Mouse (Mus musculus) lung, embryonic 14.5 days (tissue): ENCODE measurements around the gene Anp32e. TPM values are rescaled to one million over a fixed set of nuclear protein-coding genes. Genes with fewer than 3 reads are reported as not detected.

Experiments
- ATAC-seq: fragments of 200-750 bp; cut with Nextera tagmentation; 2 replicates; pipeline ENCODE4 v1.8.0; 2017; ENCODE audit warnings: mild to moderate bottlenecking, moderate TSS enrichment, moderate library complexity; ENCODE audit not compliant: insufficient read depth
- DNase-seq: peaks from one replicate; pipeline ENCODE4 v3.0.0-alpha.2; 2015
- H3K27ac ChIP-seq: fragments of 300-500 bp; sonication (generic); 2 replicates; pipeline ENCODE4 v1.5.1; 2014; ENCODE audit warnings: low read depth, mild to moderate bottlenecking, moderate library complexity
- H3K27me3 ChIP-seq: fragments of 300-500 bp; sonication (generic); 2 replicates; pipeline ENCODE4 v1.6.1; 2014; ENCODE audit warnings: low read length, control low read depth; ENCODE audit not compliant: insufficient read depth
- H3K36me3 ChIP-seq: fragments of 300-500 bp; sonication (generic); 2 replicates; pipeline ENCODE4 v1.6.1; 2014; ENCODE audit warnings: control low read depth; ENCODE audit not compliant: insufficient read depth
- H3K4me1 ChIP-seq: fragments of 300-500 bp; sonication (generic); 2 replicates; pipeline ENCODE4 v1.6.1; 2014; ENCODE audit warnings: antibody characterized with exemption, control low read depth; ENCODE audit not compliant: insufficient read depth
- H3K4me2 ChIP-seq: fragments of 300-500 bp; sonication (generic); 2 replicates; pipeline ENCODE4 v1.6.1; 2014; ENCODE audit warnings: mild to moderate bottlenecking
- H3K4me3 ChIP-seq: fragments of 300-500 bp; sonication (generic); 2 replicates; pipeline ENCODE4 v1.5.1; 2014; ENCODE audit warnings: low read depth, low read length
- H3K9ac ChIP-seq: fragments of 300-500 bp; sonication (generic); 2 replicates; pipeline ENCODE4 v1.6.1; 2014
- H3K9me3 ChIP-seq: fragments of 300-500 bp; sonication (generic); 2 replicates; pipeline ENCODE4 v1.6.1; 2016; ENCODE audit warnings: low read depth, low read length, control low read depth
- CTCF ChIP-seq: IDR thresholded peaks from 2 replicates; pipeline ENCODE4 v1.5.1; 2016; ENCODE audit warnings: antibody characterized with exemption, low read depth
- WGBS: fragments of 180-500 bp; shearing (Covaris S2); extraction: QIAGEN DNeasy Blood & Tissue Kit; methylation state at CpG from one replicate; pipeline ENCODE4 v1.1.7; 2014; 5-methylcytosine and 5-hydroxymethylcytosine counted together
- polyA plus RNA-seq: library from polyadenylated mRNA; unstranded; fragments of >200 nt; fragmentation: Nextera tagmentation; extraction: Ambion mirVana; gene quantifications from 2 replicates; pipeline ENCODE4 v1.2.1, GENCODE M21; 2014

Gene Anp32e
- polyA plus RNA-seq, 1 experiment from 2014 or later: 80.5 TPM

DNA sequence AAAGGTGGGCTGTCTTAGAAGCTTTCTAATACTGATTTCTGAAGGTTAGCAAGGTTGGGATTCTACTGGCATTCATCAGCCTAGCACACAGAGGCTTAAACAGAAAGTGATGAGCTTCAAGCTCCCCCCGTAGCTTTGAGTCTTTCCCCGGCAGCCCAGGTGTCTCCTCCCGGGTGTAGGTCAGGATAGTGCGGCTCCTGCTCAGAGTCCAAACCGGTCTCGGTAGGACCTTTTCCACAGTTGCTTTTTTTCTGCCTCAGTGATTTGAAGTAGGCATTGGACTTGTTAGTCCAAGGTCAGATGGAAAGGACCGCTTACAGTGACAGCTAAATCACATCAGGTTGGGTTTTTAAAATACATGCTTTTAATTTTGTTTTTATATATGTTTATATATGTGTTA lies 3.5 kb downstream of the Anp32e start:
- Histone ChIP-seq H3K27ac (no peak overlapping the region), H3K4me2 (no peak overlapping the region), H3K9ac (no peak overlapping the region), H3K4me3 (no peak overlapping the region), H3K27me3 (no peaks in the 10 kb centered on the region), H3K9me3 (no peaks in the 10 kb centered on the region), H3K4me1 (no peaks in the 10 kb centered on the region), H3K36me3 (peaks cover 35% of the 10 kb centered on the region)
- 88% methylated on average over 7 of the region's 7 CpGs for WGBS
- TF ChIP-seq CTCF: no peak
- ATAC-seq (no peak), DNase-seq (no peak)

DNA sequence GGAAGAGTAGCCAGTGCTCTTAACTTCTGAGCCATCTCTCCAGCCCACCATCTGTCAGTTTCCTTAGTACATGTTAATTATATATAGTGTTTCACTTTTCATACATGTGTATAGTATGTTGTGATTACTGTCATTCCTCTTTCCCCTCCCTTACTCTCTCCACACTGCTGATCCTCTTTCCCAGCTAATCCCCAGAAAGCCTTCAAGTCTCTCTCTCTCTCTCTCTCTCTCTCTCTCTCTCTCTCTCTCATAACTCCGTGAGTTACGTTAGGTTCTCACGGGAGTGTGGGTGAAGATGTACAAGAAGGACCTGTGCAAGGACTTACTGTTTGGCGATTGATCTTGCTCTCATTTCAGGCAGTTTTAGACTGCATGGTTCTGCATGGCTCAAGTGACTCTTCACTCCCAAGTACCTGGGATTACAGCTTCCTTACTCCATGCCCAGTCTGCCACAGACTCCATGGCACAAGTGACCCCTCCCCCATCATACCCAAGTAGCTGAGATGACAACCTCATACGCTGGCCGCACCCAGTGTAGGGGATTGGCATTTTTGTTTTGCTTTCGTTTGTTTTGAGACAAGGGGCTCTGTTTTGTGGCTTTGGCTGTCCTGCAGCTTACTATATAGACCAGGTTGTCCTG lies 4.2 kb downstream of the Anp32e start:
- Histone ChIP-seq H3K9ac (no peak overlapping the region), H3K4me1 (no peaks in the 10 kb centered on the region), H3K27me3 (no peaks in the 10 kb centered on the region), H3K36me3 (peaks cover 41% of the 10 kb centered on the region), H3K9me3 (no peaks in the 10 kb centered on the region), H3K27ac (no peak overlapping the region), H3K4me2 (no peak overlapping the region), H3K4me3 (no peak overlapping the region)
- no peak for DNase-seq
- WGBS: 84% methylated on average over 7 of the region's 7 CpGs
- ATAC-seq: no peak
- TF ChIP-seq CTCF: no peak

DNA sequence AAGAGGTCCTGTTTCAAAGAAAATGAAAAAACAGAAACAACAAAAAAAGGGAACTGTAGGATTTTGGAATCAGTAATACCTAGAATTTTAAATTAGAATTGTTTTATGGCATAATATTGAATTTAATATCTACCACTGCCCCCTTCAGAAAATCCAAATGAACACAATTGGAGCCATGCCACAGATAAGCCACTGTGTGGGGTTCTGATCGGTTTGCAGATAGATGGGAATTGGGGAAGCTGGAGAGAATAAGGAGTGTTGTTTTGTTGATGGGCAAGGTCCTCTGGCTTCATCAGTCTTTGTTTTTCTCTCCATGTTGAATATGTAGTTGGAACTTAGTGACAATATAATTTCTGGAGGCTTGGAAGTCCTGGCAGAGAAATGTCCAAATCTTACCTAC lies 5.4 kb downstream of the Anp32e start:
- Histone ChIP-seq H3K4me3 (no peak overlapping the region), H3K4me1 (no peaks in the 10 kb centered on the region), H3K27ac (no peak overlapping the region), H3K9me3 (no peaks in the 10 kb centered on the region), H3K36me3 (peaks cover 53% of the 10 kb centered on the region), H3K9ac (no peak overlapping the region), H3K4me2 (no peak overlapping the region), H3K27me3 (no peaks in the 10 kb centered on the region)
- TF ChIP-seq CTCF: no peak
- ATAC-seq (no peak), DNase-seq (no peak)
- WGBS: 85% methylated on average over 1 of the region's 1 CpGs

DNA sequence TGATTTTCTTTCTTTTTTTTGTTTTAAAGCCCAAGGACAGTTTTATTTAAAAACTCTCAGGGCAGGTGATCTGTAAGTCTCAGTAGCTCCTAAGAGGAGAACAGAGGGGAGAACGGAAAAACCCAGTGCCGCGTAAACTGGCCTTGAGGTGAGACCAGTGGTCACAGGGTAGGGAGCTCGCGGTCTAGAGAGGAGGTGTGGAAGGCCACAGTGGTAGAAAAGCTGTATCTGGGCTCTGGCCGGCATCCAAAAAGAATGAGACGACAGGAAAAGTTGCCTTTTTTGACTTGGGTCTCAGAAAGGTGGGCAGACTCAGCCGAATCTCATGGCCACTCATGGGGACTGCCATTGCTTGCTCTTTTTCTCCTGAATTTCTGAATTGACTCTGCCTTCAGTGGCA lies 9.2 kb downstream of the Anp32e start:
- DNase-seq (no peak), ATAC-seq (no peak)
- Histone ChIP-seq H3K9ac (no peak overlapping the region), H3K9me3 (no peaks in the 10 kb centered on the region), H3K27ac (no peak overlapping the region), H3K4me3 (no peak overlapping the region), H3K4me1 (no peaks in the 10 kb centered on the region), H3K27me3 (no peaks in the 10 kb centered on the region), H3K4me2 (no peak overlapping the region), H3K36me3 (peaks cover 91% of the 10 kb centered on the region)
- TF ChIP-seq CTCF: no peak
- WGBS: 95% methylated on average over 8 of the region's 8 CpGs

DNA sequence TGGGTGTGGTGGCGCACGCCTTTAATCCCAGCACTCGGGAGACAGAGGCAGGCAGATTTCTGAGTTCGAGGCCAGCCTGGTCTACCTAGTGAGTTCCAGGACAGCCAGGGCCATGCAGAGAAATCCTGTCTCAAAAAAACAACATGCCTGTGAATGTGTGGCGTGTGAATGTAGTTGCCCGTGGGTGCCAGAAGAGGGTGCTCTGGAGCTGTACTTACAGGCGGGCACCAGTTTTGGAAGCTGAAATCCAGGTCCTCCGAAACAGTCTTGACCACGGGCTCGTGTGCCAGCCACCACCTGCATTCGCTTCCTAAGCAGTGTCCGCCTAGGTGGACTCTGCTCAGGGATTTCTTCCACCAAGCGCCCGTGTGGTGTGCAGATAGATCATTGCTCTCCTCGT lies 9.8 kb downstream of the Anp32e start:
- DNase-seq (peak; percentile 36), ATAC-seq (no peak)
- no peaks in the 10 kb centered on the region for H3K9me3 ChIP-seq
- no peak overlapping the region for H3K9ac ChIP-seq
- peak; percentile 47 for TF ChIP-seq CTCF
- H3K36me3 ChIP-seq: peaks cover 90% of the 10 kb centered on the region
- H3K27ac ChIP-seq: no peak overlapping the region
- H3K4me3 ChIP-seq: no peak overlapping the region
- no peak overlapping the region for H3K4me2 ChIP-seq
- no peaks in the 10 kb centered on the region for H3K4me1 ChIP-seq
- no peaks in the 10 kb centered on the region for H3K27me3 ChIP-seq
- 92% methylated on average over 15 of the region's 15 CpGs for WGBS

DNA sequence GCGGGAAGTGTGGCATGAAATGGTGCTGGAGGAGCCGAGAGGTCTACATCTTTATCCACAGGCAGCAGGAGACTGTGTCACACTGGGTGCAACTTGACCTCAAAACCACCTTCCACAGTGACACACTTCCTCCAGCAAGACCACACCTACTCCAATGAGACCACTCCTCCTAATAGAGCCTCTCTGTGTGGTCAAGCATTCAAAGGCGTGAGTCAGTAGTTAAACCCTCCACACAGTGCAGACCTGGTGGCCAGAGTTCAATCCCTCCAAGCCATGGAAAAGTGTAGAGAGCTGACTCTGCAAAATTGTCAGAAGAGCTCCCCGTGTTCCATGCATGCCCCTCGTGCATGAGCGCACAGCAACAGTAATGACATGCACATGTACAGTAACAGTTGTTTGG lies 13.7 kb downstream of the Anp32e start:
- ATAC-seq: no peak

DNA sequence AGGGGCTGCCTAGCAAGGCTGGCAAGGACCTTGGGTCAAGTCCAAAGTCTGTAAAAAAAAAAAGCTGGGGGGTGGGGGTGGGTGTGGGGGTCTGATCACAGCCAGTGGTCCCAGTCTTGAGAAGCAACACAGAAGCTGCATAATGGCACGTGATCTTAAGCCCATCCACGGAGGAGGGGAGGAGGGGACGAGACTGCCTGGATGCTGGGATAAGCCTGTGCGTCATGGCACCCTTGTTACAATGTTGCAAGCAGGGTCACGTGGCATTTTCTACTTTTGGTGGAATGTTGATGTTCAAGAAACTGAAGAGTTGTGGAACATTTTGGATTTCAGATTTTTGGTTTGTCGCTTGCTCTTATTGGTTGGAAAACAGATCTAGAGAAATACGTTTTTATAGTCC lies 14.2 kb downstream of the Anp32e start:
- no peak for TF ChIP-seq CTCF
- Histone ChIP-seq H3K4me3 (no peak overlapping the region), H3K9ac (no peak overlapping the region), H3K9me3 (no peaks in the 10 kb centered on the region), H3K27me3 (no peaks in the 10 kb centered on the region), H3K4me1 (no peaks in the 10 kb centered on the region), H3K4me2 (no peak overlapping the region), H3K36me3 (peaks cover 86% of the 10 kb centered on the region), H3K27ac (no peak overlapping the region)
- 92% methylated on average over 7 of the region's 7 CpGs for WGBS
- DNase-seq: no peak
- ATAC-seq: no peak

More for the DNA sequence above, 13.7 kb downstream of the Anp32e start:
- WGBS: 85% methylated on average over 6 of the region's 6 CpGs
- H3K4me3 ChIP-seq: no peak overlapping the region
- DNase-seq: no peak
- H3K4me2 ChIP-seq: no peak overlapping the region
- H3K4me1 ChIP-seq: no peaks in the 10 kb centered on the region
- H3K27me3 ChIP-seq: no peaks in the 10 kb centered on the region
- no peak for TF ChIP-seq CTCF
- peaks cover 88% of the 10 kb centered on the region for H3K36me3 ChIP-seq
- H3K9me3 ChIP-seq: no peaks in the 10 kb centered on the region
- H3K9ac ChIP-seq: no peak overlapping the region
- no peak overlapping the region for H3K27ac ChIP-seq
